Mouse (Mus musculus): ENCODE results near the gene Gm10720. TPM values are rescaled to one million over a fixed set of nuclear protein-coding genes. Genes with fewer than 3 reads are reported as not detected.

The Gm10720 gene
- total and polyA plus RNA-seq, 2 experiments from 2014 or later, result not detected

Small RNAs within 50 kb of the gene (microRNA-seq; reads per million reads assigned to microRNA genes)
- 0 reads per million in 2 experiments for gene Mir101c

Other genes starting within 250 kb of the Gm10720 start
- gene Gm10722, start 14.7 kb upstream of the Gm10720 start, total RNA-seq (2014; rRNA removed), result not detected in 2 replicates
- not detected in 2 replicates for gene Gm10722, start 14.7 kb upstream of the Gm10720 start, polyA plus RNA-seq (2015; fragmentation: Nextera tagmentation; extraction: Ambion mirVana)
- not detected in 2 replicates for gene Gm11168, start 12.3 kb upstream of the Gm10720 start, total RNA-seq (2014; rRNA removed)
- gene Gm11168, start 12.3 kb upstream of the Gm10720 start, polyA plus RNA-seq (2015; fragmentation: Nextera tagmentation; extraction: Ambion mirVana), result not detected in 2 replicates
- 0.43 TPM in 1 of 2 replicates, not detected in the other for gene Gm10721, start 2.5 kb upstream of the Gm10720 start, total RNA-seq (2014; rRNA removed)
- not detected in 2 replicates for gene Gm10721, start 2.5 kb upstream of the Gm10720 start, polyA plus RNA-seq (2015; fragmentation: Nextera tagmentation; extraction: Ambion mirVana)
- 0.52 and 0.62 TPM in 2 replicates for gene Gm10719, start 1.8 kb downstream of the Gm10720 start, total RNA-seq (2014; rRNA removed)
- 0.25 TPM in 1 of 2 replicates, not detected in the other for gene Gm10719, start 1.8 kb downstream of the Gm10720 start, polyA plus RNA-seq (2015; fragmentation: Nextera tagmentation; extraction: Ambion mirVana)
- gene Gm10718, start 7.9 kb downstream of the Gm10720 start, total RNA-seq (2014; rRNA removed), result not detected in 2 replicates
- not detected in 2 replicates for gene Gm10718, start 7.9 kb downstream of the Gm10720 start, polyA plus RNA-seq (2015; fragmentation: Nextera tagmentation; extraction: Ambion mirVana)
- not detected in 2 replicates for gene Gm10717, start 9.8 kb downstream of the Gm10720 start, total RNA-seq (2014; rRNA removed)
- gene Gm10717, start 9.8 kb downstream of the Gm10720 start, polyA plus RNA-seq (2015; fragmentation: Nextera tagmentation; extraction: Ambion mirVana), result 0.36 TPM in 1 of 2 replicates, not detected in the other
- gene Gm17535, start 18.9 kb downstream of the Gm10720 start, total RNA-seq (2014; rRNA removed), result not detected in 2 replicates
- gene Gm17535, start 18.9 kb downstream of the Gm10720 start, polyA plus RNA-seq (2015; fragmentation: Nextera tagmentation; extraction: Ambion mirVana), result not detected in 2 replicates
- not detected in 2 replicates for gene Gm10715, start 21.2 kb downstream of the Gm10720 start, total RNA-seq (2014; rRNA removed)
- not detected in 2 replicates for gene Gm10715, start 21.2 kb downstream of the Gm10720 start, polyA plus RNA-seq (2015; fragmentation: Nextera tagmentation; extraction: Ambion mirVana)

Data from forebrain, postnatal 0 days (tissue).